Mouse (Mus musculus): ENCODE measurements at regions not wholly inside any gene's neighbourhood (a gene's known extent, or its start where the extent isn't known, plus 50 kb on each side); places are given as distances from the start of the nearest gene placed in this dataset.

DNA sequence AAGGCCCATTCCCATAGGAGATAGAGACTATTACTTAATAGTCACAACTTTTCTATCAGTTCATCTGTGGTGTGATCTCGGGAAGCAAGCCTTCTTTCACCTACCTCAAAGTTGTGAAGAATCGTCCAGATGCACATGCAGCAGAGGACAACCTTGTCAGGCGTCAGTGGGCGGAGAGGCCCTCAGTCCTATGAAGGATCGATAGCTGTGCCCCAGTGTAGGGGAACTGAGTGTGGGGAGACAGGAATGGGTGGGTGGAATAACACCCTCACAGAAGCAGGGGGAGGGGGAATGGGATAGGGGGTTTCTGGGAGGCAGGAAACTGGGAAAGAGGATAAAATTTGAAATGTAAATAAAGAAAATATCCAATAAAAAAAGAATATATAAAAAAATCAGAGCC lies 133.5 kb upstream of the Nrxn1 start:
- Histone ChIP-seq H3K36me3 (ENCODE audit: control insufficient read depth in 1 of 2, insufficient read depth in 2 of 2, low read length in 2 of 2) (no peaks in the 10 kb centered on the region), H3K27me3 (ENCODE audit: control insufficient read depth in 1 of 2, insufficient read depth in 2 of 2, low read length in 2 of 2) (no peaks in the 10 kb centered on the region), H3K4me3 (ENCODE audit: control insufficient read depth in 1 of 2, insufficient read depth in 1 of 2, low read depth in 2 of 2, low read length in 2 of 2) (no peak overlapping the region), H3K9me3 (replicated peaks; ENCODE audit: insufficient read depth, low read length) (no peaks in the 10 kb centered on the region), H3K27ac (ENCODE audit: control insufficient read depth, low read depth, low read length) (no peak overlapping the region), H3K4me1 (ENCODE audit: control insufficient read depth in 1 of 2, insufficient read depth in 2 of 2, low read length in 2 of 2) (no peaks in the 10 kb centered on the region), H3K79me2 (ENCODE audit: control insufficient read depth, insufficient read depth, low read length, poor library complexity) (no peaks in the 10 kb centered on the region), H3K9ac (ENCODE audit: control insufficient read depth, low read depth, low read length, poor library complexity, severe bottlenecking) (no peak overlapping the region)
- no peak for DNase-seq (ENCODE audit: low read depth, low spot score)
- no peak for TF ChIP-seq ZNF384 (IDR thresholded peaks at IDR 0.05; ENCODE audit: low read depth, low read length)
- no peak for TF ChIP-seq MAX (IDR thresholded peaks at IDR 0.05; ENCODE audit: low read length)
- TF ChIP-seq TCF12 (IDR thresholded peaks at IDR 0.05; ENCODE audit: low read depth, low read length): no peak
- TF ChIP-seq E2F4 (IDR thresholded peaks at IDR 0.05; ENCODE audit: borderline replicate concordance, low read depth, low read length): no peak

DNA sequence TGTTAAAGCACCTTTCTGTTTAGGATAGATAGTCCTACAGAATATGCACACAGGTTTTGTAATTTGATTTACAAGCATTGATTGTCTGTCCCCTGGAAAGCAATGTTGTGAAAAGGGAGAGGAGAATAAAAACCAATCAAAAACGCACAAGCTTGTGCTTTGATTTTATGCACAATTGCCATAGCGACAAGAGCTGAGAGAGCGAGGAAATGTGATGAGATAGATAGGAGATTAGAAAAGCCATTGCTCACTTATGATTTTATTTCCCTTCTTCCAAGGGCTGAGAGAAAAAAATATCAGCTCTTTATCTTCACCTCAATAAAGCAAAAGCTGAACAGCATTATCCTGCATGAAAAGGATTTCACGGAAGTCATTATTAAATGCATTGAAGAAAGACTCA lies 133.0 kb upstream of the Nrxn1 start:
- H3K9me3 ChIP-seq (replicated peaks; ENCODE audit: insufficient read depth, low read length): no peaks in the 10 kb centered on the region
- H3K9ac ChIP-seq (ENCODE audit: control insufficient read depth, low read depth, low read length, poor library complexity, severe bottlenecking): no peak overlapping the region
- H3K27ac ChIP-seq (ENCODE audit: control insufficient read depth, low read depth, low read length): no peak overlapping the region
- no peaks in the 10 kb centered on the region for H3K4me1 ChIP-seq (ENCODE audit: control insufficient read depth in 1 of 2, insufficient read depth in 2 of 2, low read length in 2 of 2)
- H3K36me3 ChIP-seq (ENCODE audit: control insufficient read depth in 1 of 2, insufficient read depth in 2 of 2, low read length in 2 of 2): no peaks in the 10 kb centered on the region
- no peaks in the 10 kb centered on the region for H3K79me2 ChIP-seq (ENCODE audit: control insufficient read depth, insufficient read depth, low read length, poor library complexity)
- no peaks in the 10 kb centered on the region for H3K27me3 ChIP-seq (ENCODE audit: control insufficient read depth in 1 of 2, insufficient read depth in 2 of 2, low read length in 2 of 2)
- DNase-seq (ENCODE audit: low read depth, low spot score): no peak
- no peak overlapping the region for H3K4me3 ChIP-seq (ENCODE audit: control insufficient read depth in 1 of 2, insufficient read depth in 1 of 2, low read depth in 2 of 2, low read length in 2 of 2)
- no peak for TF ChIP-seq ZMIZ1 (IDR thresholded peaks at IDR 0.05; ENCODE audit: low read depth, low read length)
- TF ChIP-seq NRF1 (IDR thresholded peaks at IDR 0.05; ENCODE audit: insufficient read depth, low read depth, low read length, poor library complexity, severe bottlenecking): no peak
- no peak for TF ChIP-seq E2F4 (IDR thresholded peaks at IDR 0.05; ENCODE audit: borderline replicate concordance, low read depth, low read length)
- TF ChIP-seq POLR2A (IDR thresholded peaks at IDR 0.05; ENCODE audit: control insufficient read depth in 1 of 2, insufficient read depth in 1 of 2, low read depth in 1 of 2, low read length in 2 of 2, poor library complexity in 1 of 2): no peak
- no peak for TF ChIP-seq MXI1 (IDR thresholded peaks at IDR 0.05; ENCODE audit: low read depth, low read length)
- no peak for TF ChIP-seq ZKSCAN1 (IDR thresholded peaks at IDR 0.05; ENCODE audit: low read depth, low read length)
- TF ChIP-seq CTCF (IDR thresholded peaks at IDR 0.05 in 2 of 3, conservative IDR thresholded peaks at IDR 0.05 in 1 of 3; ENCODE audit: control insufficient read depth in 1 of 3, insufficient read depth in 1 of 3, low read depth in 2 of 3, low read length in 3 of 3, poor library complexity in 1 of 3, severe bottlenecking in 1 of 3): no peak
- no peak for TF ChIP-seq SMC3 (IDR thresholded peaks at IDR 0.05; ENCODE audit: low read depth, low read length)
- TF ChIP-seq MAX (IDR thresholded peaks at IDR 0.05; ENCODE audit: low read length): no peak
- TF ChIP-seq POLR2AphosphoS5 (IDR thresholded peaks at IDR 0.05; ENCODE audit: borderline replicate concordance, low read depth, low read length): no peak
- no peak for TF ChIP-seq NELFE (IDR thresholded peaks at IDR 0.05; ENCODE audit: low read depth, low read length)
- no peak for TF ChIP-seq ZNF384 (IDR thresholded peaks at IDR 0.05; ENCODE audit: low read depth, low read length)
- TF ChIP-seq ETS1 (IDR thresholded peaks at IDR 0.05; ENCODE audit: low read depth, low read length): no peak
- TF ChIP-seq EP300 (IDR thresholded peaks at IDR 0.05; ENCODE audit: low read depth in 1 of 2, low read length in 2 of 2): no peak
- TF ChIP-seq UBTF (IDR thresholded peaks at IDR 0.05; ENCODE audit: borderline replicate concordance, insufficient read depth, low read depth, low read length): no peak
- TF ChIP-seq GATA1 (IDR thresholded peaks at IDR 0.05; ENCODE audit: low read depth, low read length): no peak
